Mouse (Mus musculus) colon, adult 2 months (tissue): ENCODE data around the gene Adam34. TPM values are rescaled to one million over a fixed set of nuclear protein-coding genes. Genes with fewer than 3 reads are reported as not detected.

Experiments used
- polyA plus RNA-seq: library from polyadenylated mRNA; depleted of rRNA; stranded (reverse); fragments of >200 nt; gene quantifications from 2 replicates; pipeline ENCODE4 v1.2.3, GENCODE M21; 2012; rRNA removed

Adam34 gene
- not detected in 2 replicates for polyA plus RNA-seq

GRCm38 (mm10) chr8:43709949-43710348, at the start of gene Adam34:
Gene Adam34, minus strand, starts transcription at chr8:43710049.

DNA sequence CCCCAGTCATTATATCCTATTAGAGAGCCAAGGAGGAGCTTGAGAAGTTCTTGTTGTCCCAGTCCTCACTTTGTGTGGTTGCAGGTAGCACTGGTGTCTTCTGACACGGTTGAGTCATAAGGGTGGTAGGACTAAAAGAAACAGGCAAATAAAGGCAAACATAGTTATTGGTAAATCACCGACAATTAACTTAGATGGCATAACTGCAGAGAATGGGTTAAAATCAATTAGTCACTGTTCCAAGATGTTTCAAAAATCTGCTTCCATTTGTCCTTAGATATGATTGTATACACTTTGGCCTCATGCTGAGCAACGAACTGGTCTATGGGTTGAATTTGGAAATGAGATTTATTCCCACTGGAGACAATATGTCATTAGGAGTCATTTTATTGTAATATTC, 82.7 kb downstream of the Adam34 start, which contains the start of gene Gm5346:
Gene Gm5346, minus strand, starts transcription at position 101 of the 400 bp plus-strand sequence.

Other genes starting within 250 kb of the Adam34 start
- gene Adam26b, start 181.9 kb downstream of the Adam34 start, polyA plus RNA-seq = not detected in 2 replicates
- gene Adam26a, start 133.3 kb downstream of the Adam34 start, polyA plus RNA-seq = not detected in 2 replicates
- not detected in 2 replicates for gene Gm5346, start 82.8 kb downstream of the Adam34 start, polyA plus RNA-seq